Mouse (Mus musculus) heart, adult 2 months (tissue): ENCODE measurements at regions not wholly inside any gene's neighbourhood (a gene's known extent, or its start where the extent isn't known, plus 50 kb on each side); places are given as distances from the start of the nearest gene placed in this dataset.

Source experiments
- DNase-seq, 2 experiments: peaks; one replicate each; pipeline ENCODE4 v3.0.0; 2021
- H3K27ac ChIP-seq: fragments of 200-600 bp; 2 replicates; pipeline ENCODE4 v1.8.1; 2022
- H3K27me3 ChIP-seq: fragments of 200-500 bp; 2 replicates; pipeline ENCODE4 v1.6.1; 2012; ENCODE audit warnings: mild to moderate bottlenecking, low read length, inconsistent platforms, mixed read lengths; ENCODE audit not compliant: control insufficient read depth, insufficient read depth
- H3K36me3 ChIP-seq: fragments of 200-500 bp; 2 replicates; pipeline ENCODE4 v1.6.1; 2012; ENCODE audit warnings: low read length, inconsistent platforms; ENCODE audit not compliant: control insufficient read depth, insufficient read depth
- H3K4me1 ChIP-seq: fragments of 200-500 bp; 2 replicates; pipeline ENCODE4 v1.6.1; 2011; ENCODE audit warnings: low read length; ENCODE audit not compliant: control insufficient read depth, insufficient read depth
- H3K4me3 ChIP-seq: fragments of 200-600 bp; 2 replicates; pipeline ENCODE4 v1.8.1; 2022
- H3K79me2 ChIP-seq: fragments of 200-500 bp; replicated peaks from 2 replicates; pipeline ENCODE4 v1.6.1; 2012; ENCODE audit warnings: mild to moderate bottlenecking, inconsistent platforms, low read length, moderate library complexity, mixed read lengths; ENCODE audit not compliant: control insufficient read depth, insufficient read depth
- H3K9ac ChIP-seq: fragments of 200-500 bp; 2 replicates; pipeline ENCODE4 v1.6.1; 2012; ENCODE audit warnings: low read depth, mild to moderate bottlenecking, control low read depth, inconsistent platforms, low read length, mixed read lengths
- CTCF ChIP-seq: fragments of 200-600 bp; IDR thresholded peaks from 2 replicates; pipeline ENCODE4 v1.8.1; 2022; ENCODE audit warnings: antibody characterized with exemption, mild to moderate bottlenecking, moderate library complexity
- EP300 ChIP-seq: fragments of 200-500 bp; IDR thresholded peaks from 2 replicates; pipeline ENCODE4 v1.6.1; 2011; ENCODE audit warnings: low read depth, low read length, control low read depth; ENCODE audit not compliant: insufficient read depth
- POLR2A ChIP-seq: fragments of 200-500 bp; IDR thresholded peaks from 2 replicates; pipeline ENCODE4 v1.6.1; 2011; ENCODE audit warnings: mild to moderate bottlenecking, low read depth, low read length, control low read depth; ENCODE audit not compliant: insufficient read depth
- WGBS: fragments of 180-500 bp; shearing (Covaris S2); methylation state at CpG from one replicate; pipeline ENCODE4 v1.1.7; 2018; 5-methylcytosine and 5-hydroxymethylcytosine counted together
- intact Hi-C: fragments of 180-260 bp; cut with DNase I; formaldehyde crosslinking; loops from one replicate; pipeline ENCODE4 v1.15.1; 2025

DNA sequence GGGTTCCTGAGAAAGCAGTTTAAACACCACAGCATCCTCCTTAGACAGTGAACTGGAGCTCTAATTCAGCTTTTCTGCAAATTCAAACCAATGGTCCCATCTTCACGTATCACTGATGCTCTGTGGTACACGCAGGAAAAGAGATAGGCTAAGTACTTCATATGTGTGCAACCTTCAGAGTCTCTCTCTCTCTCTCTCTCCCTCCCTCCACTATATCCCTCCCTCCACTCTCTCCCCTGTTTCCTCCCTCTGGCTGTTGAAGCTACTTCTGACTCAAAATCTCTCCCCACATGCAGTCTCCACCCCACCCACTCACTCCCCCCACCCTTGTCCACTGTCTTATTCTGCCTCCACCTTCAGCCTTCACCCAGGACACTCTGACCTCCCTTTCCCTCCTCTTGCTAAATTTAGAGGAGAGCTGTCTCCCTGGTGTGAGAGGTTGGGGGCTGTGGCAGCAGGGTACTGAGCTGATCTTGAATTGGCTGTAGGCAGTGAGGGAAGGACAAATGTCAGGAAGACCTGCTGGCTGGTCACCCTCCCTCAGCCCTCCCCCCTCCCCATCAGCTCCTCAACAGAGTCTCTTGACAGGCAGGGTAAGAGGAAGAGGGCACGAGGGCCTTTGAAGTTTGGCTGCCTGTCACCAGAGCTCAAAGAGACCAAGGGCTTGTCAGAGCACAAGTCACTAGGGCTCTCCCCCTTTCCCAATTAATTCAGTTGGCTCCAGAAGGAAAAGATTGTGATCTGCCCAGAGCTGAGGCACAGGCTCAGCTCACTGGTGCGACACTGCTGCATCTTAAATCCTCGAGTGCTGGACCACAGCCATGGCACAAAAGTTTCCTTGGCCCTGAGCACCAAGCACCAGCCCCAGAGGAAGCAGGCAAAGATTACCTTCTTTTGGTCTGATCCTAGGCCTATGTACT lies 227.9 kb upstream of the Apob start:
- Histone ChIP-seq H3K4me1 (peaks cover 1% of the 10 kb centered on the region; the same call in 1 of the 2 replicates), H3K4me3 (no peak overlapping the region), H3K27ac (no peak overlapping the region), H3K36me3 (no peaks in the 10 kb centered on the region), H3K79me2 (no peaks in the 10 kb centered on the region), H3K27me3 (no peaks in the 10 kb centered on the region), H3K9ac (no peak overlapping the region)
- WGBS = 31% methylated on average over 5 of the region's 5 CpGs
- TF ChIP-seq POLR2A (no peak), CTCF (no peak), EP300 (no peak)
- no peak for DNase-seq
- intact Hi-C loops = no loop called here

DNA sequence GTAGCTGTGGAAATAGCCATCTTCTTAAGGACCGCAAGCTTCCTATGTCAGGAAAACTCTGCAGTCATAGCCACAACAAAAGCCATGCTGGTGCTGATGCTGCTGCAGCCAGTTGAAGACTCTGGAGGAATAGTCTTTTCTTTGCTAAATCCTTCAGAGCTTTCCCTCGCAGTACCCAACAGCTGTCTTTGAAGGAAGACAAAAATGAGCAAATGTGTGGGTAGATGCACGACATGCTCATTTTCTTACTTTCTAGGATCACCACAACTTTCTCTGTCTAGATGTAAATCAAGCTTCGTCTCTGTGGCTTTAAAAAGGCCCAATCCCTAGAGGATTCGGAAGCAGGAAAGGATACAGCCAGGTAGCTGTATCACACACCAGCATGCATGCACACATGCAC lies 222.6 kb upstream of the Apob start:
- no peaks in the 10 kb centered on the region for H3K4me1 ChIP-seq
- no peak overlapping the region for H3K4me3 ChIP-seq
- no peaks in the 10 kb centered on the region for H3K27me3 ChIP-seq
- no peak overlapping the region for H3K9ac ChIP-seq
- TF ChIP-seq POLR2A = no peak
- TF ChIP-seq EP300 = no peak
- no peak for TF ChIP-seq CTCF
- intact Hi-C loops = no loop called here
- H3K27ac ChIP-seq = no peak overlapping the region
- 87% methylated on average over 5 of the region's 5 CpGs for WGBS
- H3K36me3 ChIP-seq = no peaks in the 10 kb centered on the region
- no peak for DNase-seq
- no peaks in the 10 kb centered on the region for H3K79me2 ChIP-seq

DNA sequence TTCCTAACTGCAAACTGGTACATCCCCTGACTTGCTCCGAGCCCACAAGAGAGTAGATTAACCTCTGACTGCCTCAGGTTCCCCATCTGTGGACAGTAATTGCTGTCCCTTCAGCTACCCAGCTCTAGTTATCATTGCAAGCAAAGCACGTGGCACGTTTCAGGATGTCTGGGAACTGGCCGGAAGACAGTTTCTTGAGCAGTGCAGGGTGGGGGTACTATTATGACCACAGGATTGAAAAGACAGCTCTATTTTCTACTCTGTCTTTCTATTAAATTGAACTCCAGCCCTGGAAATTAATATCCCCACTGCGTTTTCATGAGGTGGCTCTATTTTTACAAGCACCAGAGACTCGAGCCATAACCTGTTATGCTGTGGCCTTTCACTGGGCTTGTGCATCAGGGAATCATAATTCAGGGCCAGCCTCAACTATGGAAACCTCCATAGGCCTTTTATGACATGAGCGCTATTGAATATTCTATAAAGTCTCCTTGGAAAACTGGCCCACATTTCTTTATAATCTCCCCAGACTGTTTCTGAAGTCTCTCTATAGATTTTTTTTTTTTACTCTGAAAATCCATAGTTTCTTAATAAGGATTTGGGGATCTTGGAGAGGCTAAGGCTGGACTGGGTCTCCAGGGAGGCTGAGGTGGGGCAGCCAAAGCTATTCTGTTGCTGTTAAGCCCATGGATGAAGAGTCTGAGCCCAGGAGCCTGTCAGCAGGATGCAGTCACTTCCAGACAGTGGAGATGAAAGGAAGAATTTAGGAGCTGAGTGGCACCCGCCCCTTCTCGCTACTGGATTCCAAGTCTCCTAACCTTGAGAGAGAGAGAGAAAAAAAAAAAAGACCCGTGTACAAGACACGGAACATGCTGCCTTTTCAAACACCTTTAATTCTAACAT lies 212.4 kb upstream of the Apob start:
- Histone ChIP-seq H3K27me3 (no peaks in the 10 kb centered on the region), H3K4me1 (no peaks in the 10 kb centered on the region), H3K9ac (no peak overlapping the region), H3K4me3 (no peak overlapping the region), H3K36me3 (no peaks in the 10 kb centered on the region), H3K27ac (no peak overlapping the region), H3K79me2 (no peaks in the 10 kb centered on the region)
- TF ChIP-seq CTCF (no peak), POLR2A (no peak), EP300 (no peak)
- WGBS = 67% methylated on average over 11 of the region's 11 CpGs
- DNase-seq = no peak
- intact Hi-C loops = no loop called here

DNA sequence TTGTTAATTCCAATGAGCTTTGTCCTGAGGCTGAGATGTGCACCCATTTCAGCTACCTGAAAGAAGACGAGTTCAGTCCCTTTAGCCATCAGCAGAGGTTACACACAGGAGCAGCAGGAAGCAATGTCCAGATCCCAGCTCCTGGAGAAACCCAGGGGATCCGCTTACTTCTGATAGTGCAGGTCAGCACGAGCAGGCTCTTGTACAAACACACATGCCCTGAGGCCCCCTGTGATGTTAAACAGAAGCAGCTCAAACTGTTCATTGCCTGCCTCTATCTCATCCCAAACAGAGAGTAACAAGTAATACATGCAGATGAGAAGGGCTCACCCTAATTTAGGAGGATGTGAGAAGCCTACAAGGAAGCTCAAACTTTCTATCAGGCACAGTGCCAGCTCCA lies 203.3 kb upstream of the Apob start:
- Histone ChIP-seq H3K4me3 (no peak overlapping the region), H3K4me1 (no peaks in the 10 kb centered on the region), H3K36me3 (no peaks in the 10 kb centered on the region), H3K9ac (no peak overlapping the region), H3K27ac (no peak overlapping the region), H3K79me2 (no peaks in the 10 kb centered on the region), H3K27me3 (no peaks in the 10 kb centered on the region)
- WGBS = 38% methylated on average over 3 of the region's 3 CpGs
- intact Hi-C loops = loop anchor here (10.0 kb wide), 1 partner anchor 201 kb away; the partner anchor contains the start of gene Apob
- no peak for DNase-seq
- TF ChIP-seq EP300 (no peak), CTCF (no peak), POLR2A (no peak)

DNA sequence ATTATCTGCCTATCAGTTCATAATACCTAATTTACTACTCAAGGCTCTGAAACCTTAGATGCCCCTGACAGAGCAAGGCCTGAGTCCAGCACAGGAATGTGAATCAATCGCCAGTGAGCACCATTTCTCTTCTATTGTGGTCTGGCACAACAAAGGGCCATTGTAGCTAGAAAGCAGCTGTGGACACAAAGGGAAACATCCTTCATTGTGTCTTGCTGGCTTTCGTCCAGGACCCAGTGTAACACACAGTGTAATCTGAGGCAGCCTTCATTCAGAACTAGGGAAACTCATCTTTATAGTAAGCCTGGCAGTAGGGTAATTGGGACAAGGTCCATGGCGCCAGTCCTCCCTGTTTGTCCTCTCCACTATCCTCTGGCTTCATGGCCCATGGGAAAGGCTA lies 201.1 kb upstream of the Apob start:
- TF ChIP-seq EP300 = no peak
- no peak for TF ChIP-seq CTCF
- TF ChIP-seq POLR2A = no peak
- intact Hi-C loops = loop anchor here (10.0 kb wide), 1 partner anchor 198 kb away; the partner anchor contains the start of gene Apob
- Histone ChIP-seq H3K79me2 (no peaks in the 10 kb centered on the region), H3K9ac (no peak overlapping the region), H3K4me1 (no peaks in the 10 kb centered on the region), H3K36me3 (no peaks in the 10 kb centered on the region), H3K27me3 (no peaks in the 10 kb centered on the region), H3K4me3 (no peak overlapping the region), H3K27ac (no peak overlapping the region)
- 60% methylated on average over 3 of the region's 3 CpGs for WGBS
- DNase-seq = no peak
